Mouse (Mus musculus) hindbrain, embryonic 11.5 days (tissue): ENCODE measurements around the gene Tex9. TPM values are rescaled to one million over a fixed set of nuclear protein-coding genes. Genes with fewer than 3 reads are reported as not detected.

Source experiments
- ATAC-seq: fragments of 200-750 bp; cut with Nextera tagmentation; 2 replicates; pipeline ENCODE4 v1.8.0; 2017; ENCODE audit warnings: mild to moderate bottlenecking, moderate TSS enrichment, moderate library complexity; ENCODE audit not compliant: low FRiP score
- DNase-seq: peaks from one replicate; pipeline ENCODE4 v3.0.0-alpha.2; 2015; ENCODE audit warnings: low spot score
- H3K27ac ChIP-seq: fragments of 300-500 bp; sonication (generic); 2 replicates; pipeline ENCODE4 v1.5.1; 2014; ENCODE audit warnings: mild to moderate bottlenecking, low read depth, low read length
- H3K27me3 ChIP-seq: fragments of 300-500 bp; sonication (generic); 2 replicates; pipeline ENCODE4 v1.6.1; 2014; ENCODE audit warnings: mild to moderate bottlenecking, low read length, moderate library complexity, mixed read lengths; ENCODE audit not compliant: control insufficient read depth, insufficient read depth
- H3K36me3 ChIP-seq: fragments of 300-500 bp; sonication (generic); 2 replicates; pipeline ENCODE4 v1.6.1; 2014; ENCODE audit warnings: mild to moderate bottlenecking, low read length, moderate library complexity, mixed read lengths; ENCODE audit not compliant: control insufficient read depth, insufficient read depth
- H3K4me1 ChIP-seq: fragments of 300-500 bp; sonication (generic); replicated peaks from 2 replicates; pipeline ENCODE4 v1.6.1; 2014; ENCODE audit warnings: low read length, mixed read lengths; ENCODE audit not compliant: control insufficient read depth, insufficient read depth
- H3K4me2 ChIP-seq: fragments of 300-500 bp; sonication (generic); replicated peaks from 2 replicates; pipeline ENCODE4 v1.6.1; 2014; ENCODE audit warnings: mild to moderate bottlenecking, low read depth, low read length
- H3K4me3 ChIP-seq: fragments of 300-500 bp; sonication (generic); 2 replicates; pipeline ENCODE4 v1.5.1; 2014; ENCODE audit warnings: low read depth, low read length
- H3K9ac ChIP-seq: fragments of 300-500 bp; sonication (generic); 2 replicates; pipeline ENCODE4 v1.6.1; 2014; ENCODE audit warnings: low read depth, low read length
- H3K9me3 ChIP-seq: fragments of 300-500 bp; sonication (generic); 2 replicates; pipeline ENCODE4 v1.6.1; 2016; ENCODE audit warnings: low read length; ENCODE audit not compliant: control insufficient read depth
- WGBS: fragments of 180-500 bp; shearing (Covaris S2); extraction: QIAGEN DNeasy Blood & Tissue Kit; methylation state at CpG from one replicate; pipeline ENCODE4 v1.1.7; 2014; 5-methylcytosine and 5-hydroxymethylcytosine counted together
- polyA plus RNA-seq: library from polyadenylated mRNA; unstranded; fragments of >200 nt; fragmentation: Nextera tagmentation; extraction: Ambion mirVana; gene quantifications from 2 replicates; pipeline ENCODE4 v1.2.1, GENCODE M21; 2014

Gene Tex9
- polyA plus RNA-seq, 1 experiment from 2014 or later: 75.3 TPM

GRCm38 (mm10) chr9:72420490-72420889 lies 71.5 kb downstream of the Tex9 start:
- Histone ChIP-seq H3K4me2 (no peak overlapping the region), H3K4me3 (no peak overlapping the region), H3K27me3 (no peaks in the 10 kb centered on the region), H3K4me1 (0 out of 2 replicates have a peak, but pooled peaks cover 2% of the 10 kb centered on the region), H3K9ac (no peak overlapping the region), H3K9me3 (no peaks in the 10 kb centered on the region), H3K27ac (no peak overlapping the region), H3K36me3 (no peaks in the 10 kb centered on the region)
- ATAC-seq (no peak), DNase-seq (no peak)
- 85% methylated on average over 3 of the region's 3 CpGs for WGBS

GRCm38 (mm10) chr9:72418443-72418842 lies 73.6 kb downstream of the Tex9 start:
- Histone ChIP-seq H3K9me3 (no peaks in the 10 kb centered on the region), H3K27ac (no peak overlapping the region), H3K4me2 (no peak overlapping the region), H3K4me3 (no peak overlapping the region), H3K27me3 (no peaks in the 10 kb centered on the region), H3K36me3 (no peaks in the 10 kb centered on the region), H3K9ac (no peak overlapping the region), H3K4me1 (0 out of 2 replicates have a peak, but pooled peaks cover 2% of the 10 kb centered on the region)
- WGBS: 75% methylated on average over 3 of the region's 3 CpGs
- ATAC-seq (no peak), DNase-seq (no peak)

- Histone ChIP-seq H3K9me3 (no peaks in the 10 kb centered on the region), H3K4me1 (no peaks in the 10 kb centered on the region; the same call in 1 of the 2 replicates), H3K36me3 (no peaks in the 10 kb centered on the region), H3K4me2 (no peak overlapping the region), H3K27ac (no peak overlapping the region), H3K4me3 (no peak overlapping the region), H3K27me3 (no peaks in the 10 kb centered on the region), H3K9ac (no peak overlapping the region)
- 90% methylated on average over 2 of the region's 2 CpGs for WGBS
- ATAC-seq (no peak), DNase-seq (no peak)
These were observed 80.3 kb downstream of the Tex9 start for GRCm38 (mm10) chr9:72411746-72412145.

GRCm38 (mm10) chr9:72409381-72410225 lies 82.4 kb downstream of the Tex9 start:
- H3K27ac ChIP-seq: no peak overlapping the region
- H3K9me3 ChIP-seq: no peaks in the 10 kb centered on the region
- 52% methylated on average over 15 of the region's 15 CpGs for WGBS
- no peaks in the 10 kb centered on the region for H3K36me3 ChIP-seq
- no peak overlapping the region for H3K9ac ChIP-seq
- H3K4me2 ChIP-seq: no peak overlapping the region
- H3K4me1 ChIP-seq: no peaks in the 10 kb centered on the region; the same call in 1 of the 2 replicates
- ATAC-seq: 0 out of 2 replicates have a peak, but pooled peaks have one; percentile 30
- no peaks in the 10 kb centered on the region for H3K27me3 ChIP-seq
- DNase-seq: no peak
- H3K4me3 ChIP-seq: no peak overlapping the region

DNA sequence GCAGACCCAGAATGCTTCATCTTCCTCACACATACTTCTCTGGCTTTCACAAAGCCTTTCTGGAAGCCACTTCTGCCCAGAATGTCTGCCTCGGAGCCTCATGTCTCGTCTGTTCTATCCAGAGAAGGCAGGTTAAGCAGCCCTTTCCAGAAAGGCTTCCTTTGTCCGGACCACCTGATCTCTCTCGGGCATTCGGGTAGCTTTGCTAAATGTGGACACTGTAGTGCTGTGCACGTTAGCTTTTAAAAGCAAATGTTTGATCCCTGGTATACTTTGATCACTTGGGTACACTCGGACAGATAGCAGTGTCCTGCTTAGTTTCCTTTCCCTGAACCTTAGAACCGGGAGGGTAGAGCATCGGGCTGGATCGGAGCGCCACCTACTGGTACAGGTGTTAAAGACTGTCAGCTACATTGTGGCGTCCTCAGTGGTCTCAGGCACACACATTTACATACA lies 83.9 kb downstream of the Tex9 start:
- WGBS: 20% methylated on average over 12 of the region's 12 CpGs
- DNase-seq: peak; percentile 92
- Histone ChIP-seq H3K36me3 (no peaks in the 10 kb centered on the region), H3K9me3 (no peaks in the 10 kb centered on the region), H3K4me2 (no peak overlapping the region), H3K9ac (no peak overlapping the region), H3K4me3 (no peak overlapping the region), H3K4me1 (no peaks in the 10 kb centered on the region; the same call in 1 of the 2 replicates), H3K27me3 (no peaks in the 10 kb centered on the region), H3K27ac (no peak overlapping the region)
- ATAC-seq: peak; percentile 40; the same call in 1 of the 2 replicates

GRCm38 (mm10) chr9:72405882-72406638 lies 86.0 kb downstream of the Tex9 start:
- ATAC-seq (no peak), DNase-seq (no peak)
- H3K9me3 ChIP-seq: no peaks in the 10 kb centered on the region
- no peaks in the 10 kb centered on the region; the same call in 1 of the 2 replicates for H3K4me1 ChIP-seq
- H3K9ac ChIP-seq: no peak overlapping the region
- WGBS: 95% methylated on average over 9 of the region's 9 CpGs
- no peak overlapping the region for H3K27ac ChIP-seq
- no peak overlapping the region for H3K4me2 ChIP-seq
- H3K36me3 ChIP-seq: no peaks in the 10 kb centered on the region
- no peak overlapping the region for H3K4me3 ChIP-seq
- no peaks in the 10 kb centered on the region for H3K27me3 ChIP-seq

DNA sequence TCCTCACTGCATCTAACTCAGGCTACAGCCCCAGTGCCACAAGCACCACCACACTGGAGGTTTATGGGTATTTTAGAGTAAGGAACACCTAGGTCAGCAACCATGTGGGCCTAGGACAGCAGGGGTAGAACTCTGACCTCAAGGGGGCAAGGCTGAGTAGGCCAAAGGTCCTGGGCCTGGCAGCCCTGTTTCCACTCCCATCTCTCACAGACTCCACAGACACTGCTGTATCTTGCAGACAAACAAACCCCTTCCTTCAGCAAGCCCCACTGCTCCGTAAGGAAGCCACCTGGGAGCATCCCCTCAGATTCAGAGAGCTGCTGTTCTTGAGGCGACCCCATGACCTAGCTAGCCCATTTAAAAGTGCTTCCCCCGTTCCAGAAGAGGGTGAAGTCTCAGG lies 87.1 kb downstream of the Tex9 start:
- H3K27me3 ChIP-seq: no peaks in the 10 kb centered on the region
- no peak overlapping the region for H3K4me3 ChIP-seq
- H3K9me3 ChIP-seq: no peaks in the 10 kb centered on the region
- H3K4me2 ChIP-seq: no peak overlapping the region
- no peaks in the 10 kb centered on the region; the same call in 1 of the 2 replicates for H3K4me1 ChIP-seq
- ATAC-seq: no peak
- no peak overlapping the region for H3K27ac ChIP-seq
- no peak for DNase-seq
- no peaks in the 10 kb centered on the region for H3K36me3 ChIP-seq
- H3K9ac ChIP-seq: no peak overlapping the region
- WGBS: 73% methylated on average over 3 of the region's 3 CpGs

DNA sequence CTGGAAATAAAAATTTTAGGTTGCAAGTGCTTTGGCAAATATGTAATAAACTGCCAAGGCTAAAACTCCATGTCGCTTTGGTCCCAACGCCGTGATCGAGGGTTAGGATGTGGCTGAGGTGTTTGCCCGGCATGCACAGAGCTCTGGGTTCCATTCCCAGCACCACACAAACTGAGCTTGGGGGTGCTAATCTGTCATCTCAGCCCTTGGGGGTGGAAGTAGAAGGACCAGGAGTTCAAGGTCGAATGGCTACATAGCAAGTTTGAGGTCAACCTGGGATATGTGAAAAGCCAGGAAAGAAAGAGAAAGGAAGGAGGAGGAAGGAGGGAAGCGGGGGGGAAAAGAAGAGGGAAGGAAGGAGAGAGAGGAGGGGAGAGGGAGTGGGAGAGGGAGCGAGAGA lies 87.6 kb downstream of the Tex9 start:
- no peaks in the 10 kb centered on the region; the same call in 1 of the 2 replicates for H3K4me1 ChIP-seq
- no peak overlapping the region for H3K4me2 ChIP-seq
- H3K4me3 ChIP-seq: no peak overlapping the region
- no peak for ATAC-seq
- DNase-seq: no peak
- H3K9me3 ChIP-seq: no peaks in the 10 kb centered on the region
- H3K9ac ChIP-seq: no peak overlapping the region
- no peaks in the 10 kb centered on the region for H3K36me3 ChIP-seq
- WGBS: 89% methylated on average over 8 of the region's 8 CpGs
- no peaks in the 10 kb centered on the region for H3K27me3 ChIP-seq
- H3K27ac ChIP-seq: no peak overlapping the region
